Mouse (Mus musculus) megakaryocyte, embryonic 14.5 days (primary cell): ENCODE measurements around the gene Rbbp8nl.

Experiments used
- FLI1 ChIP-seq: IDR thresholded peaks from 2 replicates; pipeline ENCODE4 v1.6.1; 2012; ENCODE audit warnings: low read length, inconsistent platforms, mixed read lengths
- GATA1 ChIP-seq: IDR thresholded peaks from 3 replicates; pipeline ENCODE4 v1.6.1; 2012; ENCODE audit warnings: mixed read lengths, low read length, inconsistent platforms, borderline replicate concordance

- TF ChIP-seq GATA1 (no peak), FLI1 (no peak)
Measured at GRCm38 (mm10) chr2:180304554-180304953, 14.9 kb upstream of the Rbbp8nl start.
